Comparison of ENCODE assay signal across 9 mouse cellular contexts in genomic region chr10:19356720-19357641, GRCm38 (mm10). TPM values are rescaled to one million over a fixed set of nuclear protein-coding genes. Genes with fewer than 3 reads are reported as not detected.
DNase-seq lines count a peak whose midpoint lies in the region; ATAC-seq and TF ChIP-seq lines count a peak whose summit lies in the region.
"Had no signal": no experiment of that assay in that cellular context is flagged by ENCODE, and none has a peak within 500 bp of the region (broad histone marks: within the 10 kb centered on the region; RNA-seq: fewer than 3 reads in every experiment).

No protein-coding gene starts in this region.

- DNase-seq in heart, postnatal 36 days: no peak
- no peak for DNase-seq in forebrain, embryonic 14.5 days (ENCODE audit: low spot score)
- no peak for DNase-seq in layer of hippocampus, postnatal 25 days (ENCODE audit: extremely low spot score in 1 of 2, low spot score in 1 of 2)
- no peak for DNase-seq in urinary bladder, postnatal 4 days (ENCODE audit: low spot score in 2 of 2)

- no peak for TF ChIP-seq EP300 in ES-Bruce4 (IDR thresholded peaks at IDR 0.05; ENCODE audit: insufficient read depth, low read depth, low read length)

- no peaks in the 10 kb centered on the region for H3K36me3 ChIP-seq in heart, embryonic 14.5 days (ENCODE audit: control insufficient read depth, insufficient read depth, low read length)
- no peaks in the 10 kb centered on the region for H3K36me3 ChIP-seq in ES-Bruce4 (ENCODE audit: control insufficient read depth, insufficient read depth, low read length, poor library complexity, severe bottlenecking)
- no peaks in the 10 kb centered on the region for H3K36me3 ChIP-seq in forebrain, embryonic 14.5 days (ENCODE audit: control insufficient read depth, insufficient read depth, low read length)
- no peaks in the 10 kb centered on the region for H3K36me3 ChIP-seq in midbrain, embryonic 12.5 days

- no peak overlapping the region for H3K27ac ChIP-seq in heart, embryonic 14.5 days (replicated peaks in 1 of 2; ENCODE audit: control insufficient read depth in 1 of 2, insufficient read depth in 1 of 2, low read depth in 2 of 2, low read length in 2 of 2)
- no peak overlapping the region for H3K27ac ChIP-seq in ES-Bruce4 (ENCODE audit: insufficient read depth, low read length)
- no peak overlapping the region for H3K27ac ChIP-seq in forebrain, embryonic 14.5 days (ENCODE audit: low read depth, low read length)
- peak overlapping the region; percentile 46; the same call in 1 of the 2 replicates for H3K27ac ChIP-seq in midbrain, embryonic 12.5 days (replicated peaks)

- intact Hi-C loops in heart, postnatal 36 days (cut with DNase I): no loop called here

- no peak for TF ChIP-seq CTCF in ES-Bruce4 (IDR thresholded peaks at IDR 0.05; ENCODE audit: low read depth, low read length)

- H3K9me3 ChIP-seq in heart, embryonic 14.5 days (ENCODE audit: control insufficient read depth, low read length): no peaks in the 10 kb centered on the region
- no peaks in the 10 kb centered on the region for H3K9me3 ChIP-seq in ES-Bruce4 (replicated peaks; ENCODE audit: control insufficient read depth, insufficient read depth, low read length, poor library complexity, severe bottlenecking)
- no peaks in the 10 kb centered on the region for H3K9me3 ChIP-seq in forebrain, embryonic 14.5 days (replicated peaks; ENCODE audit: control insufficient read depth, low read length)
- no peaks in the 10 kb centered on the region for H3K9me3 ChIP-seq in midbrain, embryonic 12.5 days

- peak overlapping the region; percentile 42 for H3K4me2 ChIP-seq in heart, embryonic 14.5 days (ENCODE audit: low read length)
- peak overlapping the region; percentile 37 for H3K4me2 ChIP-seq in forebrain, embryonic 14.5 days (ENCODE audit: low read length)
- H3K4me2 ChIP-seq in midbrain, embryonic 12.5 days (replicated peaks): peak overlapping the region; percentile 42

- peak overlapping the region in 1 of 2 experiments; percentile 18; a peak in 2 of 4 replicates for H3K4me3 ChIP-seq in heart, embryonic 14.5 days (ENCODE audit: control insufficient read depth in 1 of 2, insufficient read depth in 1 of 2, low read depth in 1 of 2, low read length in 2 of 2)
- H3K4me3 ChIP-seq in ES-Bruce4 (ENCODE audit: low read depth, low read length): peak overlapping the region; percentile 45
- peak overlapping the region; percentile 26 for H3K4me3 ChIP-seq in forebrain, embryonic 14.5 days (ENCODE audit: low read depth, low read length)
- H3K4me3 ChIP-seq in midbrain, embryonic 12.5 days: peak overlapping the region; percentile 42

- 2% methylated on average over 63 of the region's 63 CpGs for WGBS in heart, embryonic 14.5 days
- WGBS in forebrain, embryonic 14.5 days: under 1% methylated on average over 62 of the region's 63 CpGs
- under 1% methylated on average over 63 of the region's 63 CpGs for WGBS in midbrain, embryonic 12.5 days

- peaks cover 2 to 15% of the 10 kb centered on the region in 2 experiments; a peak in 3 of 4 replicates for H3K4me1 ChIP-seq in heart, embryonic 14.5 days (ENCODE audit: control insufficient read depth in 2 of 2, insufficient read depth in 2 of 2, low read length in 2 of 2)
- H3K4me1 ChIP-seq in ES-Bruce4 (ENCODE audit: control insufficient read depth, insufficient read depth, low read length): no peaks in the 10 kb centered on the region
- H3K4me1 ChIP-seq in forebrain, embryonic 14.5 days (ENCODE audit: control insufficient read depth, insufficient read depth, low read length): peaks cover 5% of the 10 kb centered on the region; the same call in 1 of the 2 replicates
- H3K4me1 ChIP-seq in midbrain, embryonic 12.5 days: peaks cover 21% of the 10 kb centered on the region

- no peak overlapping the region for H3K9ac ChIP-seq in heart, embryonic 14.5 days (ENCODE audit: low read length)
- H3K9ac ChIP-seq in ES-Bruce4 (ENCODE audit: low read depth, poor library complexity, severe bottlenecking): peak overlapping the region; percentile 11; the same call in 1 of the 2 replicates
- peak overlapping the region; percentile 40; the same call in 1 of the 2 replicates for H3K9ac ChIP-seq in forebrain, embryonic 14.5 days (ENCODE audit: low read length)
- peak overlapping the region; percentile 57 for H3K9ac ChIP-seq in midbrain, embryonic 12.5 days (replicated peaks)

- no peak for ATAC-seq in heart, embryonic 14.5 days (ENCODE audit: insufficient number of reproducible peaks, insufficient read depth, low FRiP score, low read depth)
- peak; percentile 42 for ATAC-seq in forebrain, embryonic 14.5 days
- peak; percentile 38; the same call in 1 of the 2 replicates for ATAC-seq in midbrain, embryonic 12.5 days (ENCODE audit: low FRiP score, low read depth)
- ATAC-seq in cerebellum, adult (ENCODE audit: insufficient number of reproducible peaks, low FRiP score, low TSS enrichment): no peak

- no peak for TF ChIP-seq POLR2A in ES-Bruce4 (IDR thresholded peaks at IDR 0.05; ENCODE audit: insufficient read depth, low read length)

- peaks cover 96% of the 10 kb centered on the region for H3K27me3 ChIP-seq in heart, embryonic 14.5 days (ENCODE audit: control insufficient read depth, insufficient read depth, low read length)
- peaks cover 17% of the 10 kb centered on the region for H3K27me3 ChIP-seq in ES-Bruce4 (ENCODE audit: control insufficient read depth, insufficient read depth, low read length, poor library complexity, severe bottlenecking)
- H3K27me3 ChIP-seq in forebrain, embryonic 14.5 days (replicated peaks; ENCODE audit: control insufficient read depth, insufficient read depth, low read length): peaks cover 88% of the 10 kb centered on the region
- peaks cover 97% of the 10 kb centered on the region for H3K27me3 ChIP-seq in midbrain, embryonic 12.5 days

RNA-seq across cellular contexts. Expression of gene Olig3, which starts 0.6 kb away (rescaled TPM):
- polyA plus RNA-seq in heart, embryonic 14.5 days (2014; fragmentation: Nextera tagmentation; extraction: Ambion mirVana): not detected in 2 replicates
- not detected for total RNA-seq in heart, postnatal 36 days (2021)
- not detected in 2 replicates for polyA plus RNA-seq in ES-Bruce4 (2011; ENCODE audit: insufficient read depth, insufficient read length, low read depth, missing spikeins)
- polyA plus RNA-seq in forebrain, embryonic 14.5 days (2014; fragmentation: Nextera tagmentation; extraction: Ambion mirVana): 1.7 and 1.8 TPM in 2 replicates
- polyA plus RNA-seq in midbrain, embryonic 12.5 days (2016; fragmentation: Nextera tagmentation; extraction: Ambion mirVana): 11.1 and 65.4 TPM in 2 replicates
- total RNA-seq in layer of hippocampus, postnatal 25 days (2021): not detected
- total RNA-seq: neutrophil, adult 5-6 weeks had no signal

Comparison
In these comparisons a context has a peak if more than half of its experiments do, and no peak if none do; other contexts are left out.
1. ATAC-seq: peak in forebrain, embryonic 14.5 days (single experiment) and midbrain, embryonic 12.5 days (single experiment); none in heart, embryonic 14.5 days (single experiment) and cerebellum, adult (single experiment).
2. Peak in every context shown above with its lines, with median percentiles within 50 percentile points of each other: H3K4me2 ChIP-seq.